Mouse (Mus musculus): ENCODE measurements around the gene Zfp69.

Gene Zfp69

DNA sequence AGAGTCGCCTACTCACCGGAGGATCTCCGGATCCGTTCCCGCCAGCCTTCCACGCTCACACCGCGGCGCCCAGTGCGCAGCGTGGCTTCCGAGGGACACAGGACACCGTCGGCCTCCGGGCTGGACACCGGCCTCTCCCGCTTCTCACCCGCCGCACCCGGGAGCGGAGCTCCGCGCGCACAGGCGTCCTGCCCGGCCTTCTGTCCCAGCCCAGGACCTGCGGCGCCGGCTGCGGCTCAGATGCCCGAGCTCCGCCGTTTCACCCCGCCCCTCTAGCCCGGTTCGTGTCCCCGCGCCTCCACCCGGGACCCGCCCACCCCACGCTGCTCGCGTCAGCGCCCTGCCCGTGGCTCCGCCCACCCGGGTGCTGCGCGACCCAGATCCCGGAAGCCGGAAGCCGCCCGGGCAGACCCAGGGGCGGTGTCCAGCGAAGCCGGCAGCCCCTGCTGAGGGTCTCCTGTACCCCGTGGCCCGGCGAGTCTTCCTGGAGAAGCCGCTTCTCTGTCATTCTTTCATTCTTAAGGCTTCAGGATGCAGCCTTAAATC is at the start of gene Zfp69:
Gene Zfp69, minus strand, starts transcription at position 272 of the 546 bp plus-strand sequence.
- peak; percentile 85 to 88 for DNase-seq

DNA sequence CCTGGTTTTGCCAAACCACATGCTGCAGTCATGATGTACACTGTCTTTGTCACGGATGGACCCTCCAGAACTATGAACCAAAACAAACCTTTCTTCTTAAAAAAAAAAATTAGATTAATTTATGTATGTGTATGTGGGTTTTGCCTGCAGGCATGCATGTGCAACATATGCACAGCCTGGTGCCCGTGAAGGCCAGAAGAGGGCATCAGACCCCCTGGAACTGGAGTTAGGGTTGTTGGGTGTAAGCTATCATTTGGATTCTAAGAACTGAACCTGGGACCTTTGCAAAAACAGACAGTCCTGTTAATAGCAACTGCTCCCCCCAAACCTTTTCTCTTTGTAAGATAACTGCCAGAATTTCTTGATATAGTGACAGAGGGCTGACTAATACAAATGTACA is 49.5 kb upstream of the Zfp69 start:
- no peak for DNase-seq

GRCm38 (mm10) chr4:120995911-120996310 is 44.4 kb upstream of the Zfp69 start:
- DNase-seq = no peak

- no peak for DNase-seq
Measured at GRCm38 (mm10) chr4:120993025-120993424, 41.5 kb upstream of the Zfp69 start.

- no peak for DNase-seq
Measured at GRCm38 (mm10) chr4:120992284-120992683, 40.8 kb upstream of the Zfp69 start.

DNA sequence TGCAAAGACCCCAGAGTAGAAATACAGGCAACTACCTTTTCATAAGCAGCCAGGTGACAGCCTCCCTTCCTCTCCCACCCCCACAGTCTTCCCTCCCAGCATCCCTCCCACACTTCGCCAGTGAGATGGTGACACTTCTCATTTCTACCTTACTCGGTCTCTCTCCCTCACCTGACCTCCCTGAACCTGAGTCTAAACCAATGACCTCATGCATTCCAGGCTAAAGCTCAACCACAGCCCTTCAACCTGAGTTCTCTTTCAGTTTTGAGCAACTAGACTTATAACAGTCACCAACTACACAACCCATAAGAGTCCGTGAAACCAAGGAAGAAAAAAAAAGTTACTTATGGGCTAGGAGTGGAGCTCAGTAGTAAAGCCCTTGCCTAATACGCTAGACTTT is 35.8 kb upstream of the Zfp69 start:
- no peak for DNase-seq

- peak; percentile 16 to 19 for DNase-seq
Measured at GRCm38 (mm10) chr4:120986446-120986845, 34.9 kb upstream of the Zfp69 start.

- no peak for DNase-seq
Measured at GRCm38 (mm10) chr4:120978221-120978620, 26.7 kb upstream of the Zfp69 start.

- no peak for DNase-seq
Measured at GRCm38 (mm10) chr4:120975428-120975734, 23.9 kb upstream of the Zfp69 start.

DNA sequence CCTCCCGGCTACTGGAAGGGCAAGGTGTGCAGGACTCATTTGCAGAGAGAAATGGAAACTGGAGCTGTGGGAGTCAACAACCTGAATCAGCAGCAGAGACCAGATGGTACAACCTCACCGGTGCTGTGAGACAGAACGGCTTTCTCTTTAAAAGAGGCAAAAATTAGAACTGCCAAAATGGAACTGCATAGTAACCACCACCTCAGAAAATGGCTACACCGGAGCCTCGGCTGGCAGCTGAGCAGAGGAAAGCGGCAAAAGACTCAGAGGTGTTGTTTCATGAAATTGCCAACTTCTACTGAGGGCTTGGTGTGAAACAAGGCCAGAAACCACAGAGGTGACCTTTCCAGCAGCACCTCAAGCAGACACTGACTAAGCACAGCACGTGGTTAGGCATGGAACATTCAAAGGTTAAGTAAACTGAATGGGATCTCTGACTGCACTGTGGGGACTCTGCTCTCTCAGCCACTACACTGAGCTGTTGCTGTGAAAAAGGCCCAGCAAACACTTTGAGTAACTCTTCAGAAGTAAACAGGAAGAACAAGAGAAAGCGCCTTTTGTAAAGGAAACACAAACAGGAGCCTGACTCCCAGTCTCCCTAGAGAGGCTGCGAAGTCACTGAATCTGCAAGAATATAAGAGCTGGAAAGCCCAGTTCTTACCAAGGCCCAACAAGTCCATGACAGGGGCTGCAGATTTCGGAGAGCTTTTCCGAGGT is 23.4 kb upstream of the Zfp69 start:
- DNase-seq = peak; percentile 64 to 73

- no peak for DNase-seq
Measured at GRCm38 (mm10) chr4:120971842-120972241, 20.3 kb upstream of the Zfp69 start.

DNA sequence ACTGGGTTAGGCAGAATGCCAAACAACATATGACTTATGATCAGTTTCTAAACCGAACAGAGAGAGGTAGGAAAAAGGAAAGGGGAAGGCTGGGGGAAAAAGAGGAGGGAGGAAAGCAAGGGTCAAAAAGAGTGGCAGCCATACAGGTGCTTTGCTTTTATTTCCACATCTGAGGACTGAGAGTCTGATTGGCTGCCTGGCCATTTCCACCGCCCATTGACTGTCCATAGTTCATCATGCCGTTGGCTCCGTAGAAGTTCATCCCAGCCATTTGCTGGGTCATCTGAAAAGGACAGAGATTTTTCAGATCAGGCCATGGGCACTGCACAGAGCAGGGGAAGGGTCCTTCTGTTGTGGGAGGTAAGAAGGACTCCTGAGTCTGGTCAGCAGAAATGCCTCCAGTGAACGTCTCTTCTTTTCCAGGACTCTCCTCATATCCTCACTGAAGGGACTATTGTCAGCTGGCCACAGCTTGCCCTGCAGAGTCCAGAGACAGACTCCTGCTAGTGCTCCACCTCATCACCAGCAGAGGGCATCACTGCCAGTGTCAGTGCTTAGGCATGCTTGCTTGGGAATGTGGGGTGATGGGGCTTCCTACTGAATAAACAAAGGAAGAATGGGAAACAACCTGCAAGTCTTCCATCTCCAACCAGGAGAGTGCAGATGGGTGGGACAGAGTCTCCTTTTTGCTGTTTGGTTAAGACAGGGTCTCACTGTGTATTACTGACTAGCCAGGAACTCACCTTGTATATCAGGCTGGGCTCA is 18.1 kb upstream of the Zfp69 start:
- peak; percentile 25 to 53 for DNase-seq

- no peak for DNase-seq
Measured at GRCm38 (mm10) chr4:120968486-120968885, 17.0 kb upstream of the Zfp69 start.

- DNase-seq = no peak
Measured at GRCm38 (mm10) chr4:120955586-120955985, 4.1 kb upstream of the Zfp69 start.

- no peak for DNase-seq
Measured at GRCm38 (mm10) chr4:120953667-120954066, 2.2 kb upstream of the Zfp69 start.

DNA sequence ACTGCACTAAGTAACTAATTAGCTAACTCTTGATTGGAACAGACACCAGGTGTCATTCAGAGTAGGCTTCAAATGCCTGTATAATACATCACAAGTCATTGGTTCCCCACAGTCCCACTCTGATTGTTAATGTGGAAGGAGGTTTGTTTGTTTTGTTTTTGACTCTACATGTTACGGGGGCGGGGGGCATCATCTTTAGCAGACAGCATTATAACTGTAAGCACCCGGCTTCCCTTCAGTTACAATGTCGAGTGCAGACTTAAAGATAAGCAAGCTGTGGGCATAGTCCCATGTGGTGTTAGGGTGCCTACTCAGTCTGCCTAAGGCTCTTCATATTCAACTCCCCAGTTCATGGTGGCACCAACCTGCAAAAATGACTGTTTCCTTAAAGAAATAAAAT is 1.5 kb upstream of the Zfp69 start:
- DNase-seq = no peak

DNA sequence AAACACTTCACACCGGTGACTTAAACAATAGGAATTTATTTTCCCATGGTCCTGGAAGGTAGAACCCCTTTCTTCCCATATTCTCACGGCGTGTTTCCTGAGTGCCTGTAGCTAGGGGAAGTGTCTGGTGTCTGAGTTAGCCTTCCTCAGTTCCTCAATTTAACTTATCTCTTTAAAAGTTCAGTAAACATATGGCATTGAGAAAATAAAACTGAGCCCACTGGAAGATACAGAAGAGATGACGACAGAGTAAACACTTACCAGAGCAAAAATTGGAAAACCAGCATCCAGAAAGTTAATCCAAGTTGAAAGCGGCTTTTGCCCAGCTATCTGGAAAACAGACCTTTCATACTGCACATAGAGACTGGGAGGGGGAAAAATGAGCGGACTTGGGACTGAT is 664 bp upstream of the Zfp69 start:
- no peak for DNase-seq

DNA sequence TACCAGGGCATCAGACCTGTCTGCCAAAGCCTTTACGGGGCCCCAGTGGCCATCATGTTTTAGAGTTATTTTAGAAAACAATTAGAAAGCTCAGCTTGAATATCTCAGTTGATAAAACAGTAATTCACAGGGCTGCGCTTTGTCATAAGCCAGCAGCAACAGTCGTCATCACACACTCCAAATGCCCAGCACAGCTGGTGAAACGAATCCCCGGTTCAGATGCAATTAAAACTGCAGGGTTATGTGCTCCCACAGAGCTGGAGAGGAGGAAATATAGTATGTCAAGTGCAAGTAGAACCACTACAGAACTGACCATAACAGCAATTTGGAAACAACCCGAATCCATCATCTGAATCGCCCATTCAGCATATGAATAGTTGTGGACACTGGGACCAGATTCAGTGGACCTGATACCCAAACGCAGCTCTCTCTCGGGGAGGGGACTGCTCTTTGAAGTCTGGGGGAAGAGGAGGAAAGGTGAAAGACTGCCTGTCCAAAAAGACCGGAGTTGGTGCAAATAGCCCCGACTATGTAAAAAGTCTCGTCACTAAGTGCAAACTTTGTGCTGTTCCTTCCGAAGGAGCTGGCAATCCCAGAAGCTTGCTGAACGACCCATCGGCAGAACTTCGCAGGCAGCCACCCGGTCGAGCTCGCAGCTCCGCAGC is 604 bp downstream of the Zfp69 start:
- no peak for DNase-seq

- DNase-seq = peak in 1 of 2 experiments; percentile 55
Measured at GRCm38 (mm10) chr4:120948938-120949337, 2.6 kb downstream of the Zfp69 start.

GRCm38 (mm10) chr4:120935006-120935405 is 16.5 kb downstream of the Zfp69 start:
- DNase-seq = peak; percentile 53 to 70

DNA sequence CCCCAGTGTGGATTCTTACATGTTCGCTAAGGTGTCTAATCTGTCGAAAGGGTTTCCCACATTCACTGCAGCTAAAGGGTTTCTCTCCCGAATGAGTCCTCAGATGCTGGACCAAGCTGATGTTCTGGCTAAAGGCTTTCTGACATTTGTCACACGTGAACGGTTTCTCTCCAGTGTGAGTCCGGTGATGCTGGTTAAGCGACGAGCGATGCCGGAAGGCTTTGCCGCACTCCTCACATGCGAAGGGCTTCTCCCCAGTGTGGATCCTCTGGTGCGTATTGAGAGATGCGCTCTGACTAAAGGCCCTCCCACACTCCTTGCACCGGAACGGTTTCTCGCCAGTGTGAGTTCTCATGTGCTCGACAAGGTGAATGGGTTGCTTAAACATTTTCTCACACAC is 20.8 kb downstream of the Zfp69 start:
- DNase-seq = no peak

DNA sequence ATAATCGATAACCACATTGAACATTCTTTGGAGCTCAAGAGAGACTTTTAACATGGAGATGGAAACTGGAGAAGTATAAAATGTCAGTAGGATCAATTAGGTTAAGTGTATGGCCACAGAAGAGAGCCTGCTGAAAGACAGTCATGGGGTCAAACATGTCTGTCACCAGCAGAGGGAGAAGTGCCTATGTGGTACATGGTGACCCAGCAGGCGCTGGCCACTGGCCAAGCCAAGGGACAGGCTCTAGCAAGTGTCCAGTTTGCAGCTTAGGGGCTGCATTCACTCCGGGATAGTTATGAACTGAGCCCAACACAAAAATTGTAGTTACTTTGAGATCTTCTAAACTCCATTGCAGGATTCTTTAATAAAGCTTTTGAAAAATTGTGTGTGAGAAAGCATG is 22.8 kb downstream of the Zfp69 start:
- DNase-seq = no peak

- DNase-seq = peak; percentile 58 to 63
Measured at GRCm38 (mm10) chr4:120925386-120925785, 26.1 kb downstream of the Zfp69 start.

Measured in kidney, adult 8-10 months (tissue).